Mouse (Mus musculus) kidney, adult 2 months (tissue): ENCODE results near the gene Tmbim4.

Experiments used
- CTCF ChIP-seq: fragments of 200-500 bp; conservative IDR thresholded peaks from 2 replicates; pipeline ENCODE4 v1.5.1; 2011; ENCODE audit warnings: low read depth, mild to moderate bottlenecking, control low read depth, low read length, moderate library complexity, mixed read lengths; ENCODE audit not compliant: insufficient read depth, insufficient read length
- POLR2A ChIP-seq: fragments of 200-500 bp; IDR thresholded peaks from one replicate; pipeline ENCODE4 v1.6.1; 2011; ENCODE audit warnings: low read depth, low read length, control low read depth

DNA sequence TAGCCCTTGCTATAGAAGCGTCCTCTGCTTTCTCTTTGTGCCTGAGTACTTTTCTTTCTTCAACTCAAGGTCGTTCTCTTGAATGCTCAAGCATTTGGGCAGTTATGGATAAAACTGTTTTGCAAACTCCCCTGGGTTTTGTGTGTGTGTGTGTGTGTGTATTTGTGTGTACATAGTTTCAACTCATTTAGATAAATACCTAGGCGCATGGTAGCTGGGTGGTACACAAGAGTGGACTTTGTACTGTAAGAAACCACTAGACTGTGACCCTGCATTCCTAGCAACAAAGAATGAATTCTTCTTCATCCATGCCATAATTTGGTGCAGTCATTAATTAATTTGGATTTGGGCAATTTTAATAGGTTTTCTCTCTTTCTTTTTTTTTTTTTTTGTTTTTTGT is 8.7 kb downstream of the Tmbim4 start:
- TF ChIP-seq CTCF (no peak), POLR2A (no peak)
